Mouse (Mus musculus) 416B (cell line): ENCODE measurements at regions not wholly inside any gene's neighbourhood (a gene's known extent, or its start where the extent isn't known, plus 50 kb on each side); places are given as distances from the start of the nearest gene placed in this dataset.

Source experiments
- DNase-seq: peaks from one replicate; pipeline ENCODE4 v3.0.0; 2011; ENCODE audit warnings: low read depth

GRCm38 (mm10) chr13:83716711-83717171, 212.9 kb downstream of the Mef2c start:
- no peak for DNase-seq

- DNase-seq = no peak
Observed at GRCm38 (mm10) chr13:83717686-83718210, 213.9 kb downstream of the Mef2c start.

GRCm38 (mm10) chr13:83718431-83719410, 214.9 kb downstream of the Mef2c start:
- no peak for DNase-seq

- DNase-seq = no peak
Observed at GRCm38 (mm10) chr13:83719635-83720291, 215.9 kb downstream of the Mef2c start.

- DNase-seq = no peak
Observed at GRCm38 (mm10) chr13:83720352-83720751, 216.5 kb downstream of the Mef2c start.

- DNase-seq = no peak
Observed at GRCm38 (mm10) chr13:83720883-83721371, 217.1 kb downstream of the Mef2c start.

GRCm38 (mm10) chr13:83721563-83721962, 217.7 kb downstream of the Mef2c start:
- DNase-seq = no peak

- DNase-seq = no peak
Observed at GRCm38 (mm10) chr13:83722241-83722640, 218.4 kb downstream of the Mef2c start.

GRCm38 (mm10) chr13:83722791-83723190, 219.0 kb downstream of the Mef2c start:
- no peak for DNase-seq

- no peak for DNase-seq
Observed at GRCm38 (mm10) chr13:83723396-83723795, 219.6 kb downstream of the Mef2c start.

GRCm38 (mm10) chr13:83724196-83724595, 220.4 kb downstream of the Mef2c start:
- DNase-seq = no peak

- peak; percentile 72 for DNase-seq
Observed at GRCm38 (mm10) chr13:83724995-83725394, 221.2 kb downstream of the Mef2c start.

- DNase-seq = no peak
Observed at GRCm38 (mm10) chr13:83725831-83726230, 222.0 kb downstream of the Mef2c start.

- no peak for DNase-seq
Observed at GRCm38 (mm10) chr13:83726346-83726975, 222.6 kb downstream of the Mef2c start.

- DNase-seq = peak; percentile 43
Observed at GRCm38 (mm10) chr13:83727051-83727765, 223.4 kb downstream of the Mef2c start.

- no peak for DNase-seq
Observed at GRCm38 (mm10) chr13:83727766-83728395, 224.0 kb downstream of the Mef2c start.

GRCm38 (mm10) chr13:83728421-83729010, 224.7 kb downstream of the Mef2c start:
- DNase-seq = peak; percentile 17

GRCm38 (mm10) chr13:83729331-83730009, 225.6 kb downstream of the Mef2c start:
- DNase-seq = peak; percentile 98

- peak; percentile 91 for DNase-seq
Observed at GRCm38 (mm10) chr13:83730155-83730712, 226.4 kb downstream of the Mef2c start.
